Mouse (Mus musculus): ENCODE data around the gene 2810004N23Rik. TPM values are rescaled to one million over a fixed set of nuclear protein-coding genes. Genes with fewer than 3 reads are reported as not detected.

The 2810004N23Rik gene
- polyA plus RNA-seq, 1 experiment from 2014 or later = 44.9 TPM

GRCm38 (mm10) chr8:124835848-124836247, 27.1 kb downstream of the 2810004N23Rik start:
- Histone ChIP-seq H3K27ac (no peak overlapping the region; the same call in 1 of the 2 replicates), H3K9ac (no peak overlapping the region)
- ATAC-seq (ENCODE audit: insufficient read depth, low FRiP score, low read depth) = no peak

GRCm38 (mm10) chr8:124833430-124834205, 29.3 kb downstream of the 2810004N23Rik start:
- H3K4me2 ChIP-seq = peak overlapping the region; percentile 40
- ATAC-seq (ENCODE audit: insufficient read depth, low FRiP score, low read depth) = no peak
- H3K9ac ChIP-seq = no peak overlapping the region
- no peak overlapping the region for H3K27ac ChIP-seq
- no peak overlapping the region for H3K4me3 ChIP-seq (replicated peaks)
- no peaks in the 10 kb centered on the region for H3K27me3 ChIP-seq (replicated peaks)
- 28% methylated on average over 15 of the region's 15 CpGs for WGBS
- 0 out of 2 replicates have a peak, but pooled peaks cover 6% of the 10 kb centered on the region for H3K36me3 ChIP-seq
- H3K9me3 ChIP-seq = no peaks in the 10 kb centered on the region
- H3K4me1 ChIP-seq = peaks cover 5% of the 10 kb centered on the region

More at GRCm38 (mm10) chr8:124835848-124836247, 27.1 kb downstream of the 2810004N23Rik start:
- no peak overlapping the region for H3K4me2 ChIP-seq
- H3K36me3 ChIP-seq = peaks cover 22% of the 10 kb centered on the region
- H3K27me3 ChIP-seq (replicated peaks) = no peaks in the 10 kb centered on the region
- peaks cover 5% of the 10 kb centered on the region for H3K4me1 ChIP-seq
- no peak overlapping the region for H3K4me3 ChIP-seq (replicated peaks)
- H3K9me3 ChIP-seq = no peaks in the 10 kb centered on the region

GRCm38 (mm10) chr8:124831941-124832340, 31.0 kb downstream of the 2810004N23Rik start:
- no peaks in the 10 kb centered on the region for H3K9me3 ChIP-seq
- 73% methylated on average over 6 of the region's 6 CpGs for WGBS
- H3K4me1 ChIP-seq = peaks cover 5% of the 10 kb centered on the region
- H3K36me3 ChIP-seq = no peaks in the 10 kb centered on the region
- no peaks in the 10 kb centered on the region for H3K27me3 ChIP-seq (replicated peaks)
- no peak overlapping the region for H3K27ac ChIP-seq
- H3K4me2 ChIP-seq = no peak overlapping the region
- no peak overlapping the region for H3K9ac ChIP-seq
- no peak overlapping the region for H3K4me3 ChIP-seq (replicated peaks)
- ATAC-seq (ENCODE audit: insufficient read depth, low FRiP score, low read depth) = no peak

GRCm38 (mm10) chr8:124831531-124831930, 31.4 kb downstream of the 2810004N23Rik start:
- H3K4me2 ChIP-seq = no peak overlapping the region
- no peaks in the 10 kb centered on the region for H3K36me3 ChIP-seq
- peak; percentile 24; the same call in 1 of the 2 replicates for ATAC-seq (ENCODE audit: insufficient read depth, low FRiP score, low read depth)
- H3K4me1 ChIP-seq = peaks cover 5% of the 10 kb centered on the region
- no peak overlapping the region for H3K4me3 ChIP-seq (replicated peaks)
- H3K27me3 ChIP-seq (replicated peaks) = no peaks in the 10 kb centered on the region
- no peak overlapping the region for H3K27ac ChIP-seq
- 77% methylated on average over 6 of the region's 6 CpGs for WGBS
- H3K9ac ChIP-seq = no peak overlapping the region
- no peaks in the 10 kb centered on the region for H3K9me3 ChIP-seq

GRCm38 (mm10) chr8:124830050-124830449, 32.9 kb downstream of the 2810004N23Rik start:
- 71% methylated on average over 13 of the region's 13 CpGs for WGBS

GRCm38 (mm10) chr8:124828561-124829240, 34.2 kb downstream of the 2810004N23Rik start:
- no peak overlapping the region for H3K9ac ChIP-seq
- H3K4me3 ChIP-seq (replicated peaks) = no peak overlapping the region
- H3K4me2 ChIP-seq = no peak overlapping the region
- no peaks in the 10 kb centered on the region for H3K4me1 ChIP-seq
- H3K36me3 ChIP-seq = no peaks in the 10 kb centered on the region
- H3K27ac ChIP-seq = no peak overlapping the region
- ATAC-seq (ENCODE audit: insufficient read depth, low FRiP score, low read depth) = no peak
- H3K9me3 ChIP-seq = no peaks in the 10 kb centered on the region
- WGBS = 86% methylated on average over 24 of the region's 24 CpGs
- H3K27me3 ChIP-seq (replicated peaks) = no peaks in the 10 kb centered on the region

More at GRCm38 (mm10) chr8:124830050-124830449, 32.9 kb downstream of the 2810004N23Rik start:
- H3K9ac ChIP-seq = no peak overlapping the region
- peaks cover 5% of the 10 kb centered on the region for H3K4me1 ChIP-seq
- no peak overlapping the region for H3K4me3 ChIP-seq (replicated peaks)
- H3K27ac ChIP-seq = no peak overlapping the region
- no peaks in the 10 kb centered on the region for H3K9me3 ChIP-seq
- no peaks in the 10 kb centered on the region for H3K27me3 ChIP-seq (replicated peaks)
- no peak for ATAC-seq (ENCODE audit: insufficient read depth, low FRiP score, low read depth)
- H3K36me3 ChIP-seq = no peaks in the 10 kb centered on the region
- no peak overlapping the region for H3K4me2 ChIP-seq

GRCm38 (mm10) chr8:124827387-124827786, 35.5 kb downstream of the 2810004N23Rik start:
- no peaks in the 10 kb centered on the region for H3K9me3 ChIP-seq
- H3K4me1 ChIP-seq = no peaks in the 10 kb centered on the region
- WGBS = 3% methylated on average over 5 of the region's 5 CpGs
- no peak overlapping the region for H3K4me2 ChIP-seq
- H3K36me3 ChIP-seq = no peaks in the 10 kb centered on the region
- ATAC-seq (ENCODE audit: insufficient read depth, low FRiP score, low read depth) = no peak
- no peaks in the 10 kb centered on the region for H3K27me3 ChIP-seq (replicated peaks)
- no peak overlapping the region for H3K27ac ChIP-seq
- H3K4me3 ChIP-seq (replicated peaks) = no peak overlapping the region
- H3K9ac ChIP-seq = no peak overlapping the region

GRCm38 (mm10) chr8:124826658-124827057, 36.3 kb downstream of the 2810004N23Rik start:
- no peak overlapping the region for H3K4me3 ChIP-seq (replicated peaks)
- H3K4me2 ChIP-seq = no peak overlapping the region
- no peak overlapping the region for H3K27ac ChIP-seq
- no peaks in the 10 kb centered on the region for H3K36me3 ChIP-seq
- 29% methylated on average over 7 of the region's 7 CpGs for WGBS
- H3K27me3 ChIP-seq (replicated peaks) = no peaks in the 10 kb centered on the region
- no peak for ATAC-seq (ENCODE audit: insufficient read depth, low FRiP score, low read depth)
- no peaks in the 10 kb centered on the region for H3K4me1 ChIP-seq
- H3K9ac ChIP-seq = no peak overlapping the region
- no peaks in the 10 kb centered on the region for H3K9me3 ChIP-seq

- 77% methylated on average over 6 of the region's 6 CpGs for WGBS
- no peaks in the 10 kb centered on the region for H3K4me1 ChIP-seq
- H3K27me3 ChIP-seq (replicated peaks) = no peaks in the 10 kb centered on the region
Observed at GRCm38 (mm10) chr8:124823497-124823896, 39.4 kb downstream of the 2810004N23Rik start.

GRCm38 (mm10) chr8:124820125-124820524, 42.8 kb downstream of the 2810004N23Rik start:
- H3K36me3 ChIP-seq = no peaks in the 10 kb centered on the region
- no peak overlapping the region for H3K4me3 ChIP-seq (replicated peaks)
- no peaks in the 10 kb centered on the region for H3K9me3 ChIP-seq
- no peak for ATAC-seq (ENCODE audit: insufficient read depth, low FRiP score, low read depth)
- H3K27ac ChIP-seq = no peak overlapping the region
- H3K27me3 ChIP-seq (replicated peaks) = no peaks in the 10 kb centered on the region
- 28% methylated on average over 11 of the region's 11 CpGs for WGBS
- H3K4me2 ChIP-seq = no peak overlapping the region
- H3K4me1 ChIP-seq = no peaks in the 10 kb centered on the region
- no peak overlapping the region for H3K9ac ChIP-seq

More at GRCm38 (mm10) chr8:124823497-124823896, 39.4 kb downstream of the 2810004N23Rik start:
- no peak for ATAC-seq (ENCODE audit: insufficient read depth, low FRiP score, low read depth)
- Histone ChIP-seq H3K4me3 (replicated peaks) (no peak overlapping the region), H3K9ac (no peak overlapping the region), H3K36me3 (no peaks in the 10 kb centered on the region), H3K9me3 (no peaks in the 10 kb centered on the region), H3K4me2 (no peak overlapping the region), H3K27ac (no peak overlapping the region)

GRCm38 (mm10) chr8:124819612-124820115, 43.3 kb downstream of the 2810004N23Rik start:
- H3K4me3 ChIP-seq (replicated peaks) = no peak overlapping the region
- H3K9ac ChIP-seq = no peak overlapping the region
- no peak overlapping the region for H3K27ac ChIP-seq
- no peak for ATAC-seq (ENCODE audit: insufficient read depth, low FRiP score, low read depth)
- no peaks in the 10 kb centered on the region for H3K9me3 ChIP-seq
- H3K36me3 ChIP-seq = no peaks in the 10 kb centered on the region
- H3K27me3 ChIP-seq (replicated peaks) = no peaks in the 10 kb centered on the region
- H3K4me2 ChIP-seq = no peak overlapping the region
- 50% methylated on average over 6 of the region's 6 CpGs for WGBS
- no peaks in the 10 kb centered on the region for H3K4me1 ChIP-seq

- 74% methylated on average over 3 of the region's 3 CpGs for WGBS
Observed at GRCm38 (mm10) chr8:124817361-124817760, 45.6 kb downstream of the 2810004N23Rik start.

More at GRCm38 (mm10) chr8:124817361-124817760, 45.6 kb downstream of the 2810004N23Rik start:
- H3K4me3 ChIP-seq (replicated peaks) = no peak overlapping the region
- ATAC-seq (ENCODE audit: insufficient read depth, low FRiP score, low read depth) = no peak
- no peak overlapping the region for H3K9ac ChIP-seq
- no peaks in the 10 kb centered on the region for H3K27me3 ChIP-seq (replicated peaks)
- H3K4me2 ChIP-seq = no peak overlapping the region
- no peak overlapping the region for H3K27ac ChIP-seq
- no peaks in the 10 kb centered on the region for H3K36me3 ChIP-seq
- H3K9me3 ChIP-seq = no peaks in the 10 kb centered on the region
- no peaks in the 10 kb centered on the region for H3K4me1 ChIP-seq

All from stomach, embryonic 15.5 days (tissue).